Mouse (Mus musculus): ENCODE measurements at regions not wholly inside any gene's neighbourhood (a gene's known extent, or its start where the extent isn't known, plus 50 kb on each side); places are given as distances from the start of the nearest gene placed in this dataset.
A peak's percentile ranks its signal among the peaks of the same experiment; 100 is the strongest.

DNA sequence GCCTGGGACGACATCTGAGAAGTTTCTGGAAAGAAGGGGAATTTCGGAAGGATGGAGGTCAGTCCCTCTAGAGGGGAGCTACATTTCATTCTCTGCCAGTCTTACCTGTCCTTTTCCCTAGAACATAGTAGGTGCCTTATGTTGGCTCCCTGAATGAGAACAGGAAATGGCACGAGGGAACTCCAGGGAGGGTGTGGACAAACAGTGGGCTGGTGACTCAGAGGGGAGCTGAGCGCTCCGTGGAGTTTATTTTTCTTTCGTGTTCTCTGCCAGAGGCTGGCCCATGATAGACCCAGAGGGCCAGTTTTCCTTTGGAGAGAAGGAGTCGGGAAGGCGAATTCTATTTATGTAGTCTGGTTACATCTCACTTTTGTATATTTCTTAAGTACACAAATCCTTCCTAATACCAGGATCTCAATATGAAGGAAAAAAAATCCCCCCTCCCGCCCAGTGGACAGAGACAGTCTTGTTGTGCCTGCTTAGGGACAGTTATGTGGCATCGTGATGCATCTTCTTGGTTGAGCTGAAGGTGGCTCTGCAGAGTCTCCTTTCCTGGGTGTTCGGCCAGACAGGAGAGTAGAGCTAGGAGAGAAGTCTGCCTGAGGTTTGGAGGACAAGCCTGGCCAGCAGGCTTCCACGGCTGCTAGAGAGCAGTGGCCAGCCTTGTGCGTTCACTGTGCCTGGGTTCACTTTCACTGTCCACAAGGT, 84.3 kb upstream of the Rbpj start:
- DNase-seq (ENCODE audit: low spot score in 2 of 2): peak in 1 of 2 experiments; percentile 23

DNA sequence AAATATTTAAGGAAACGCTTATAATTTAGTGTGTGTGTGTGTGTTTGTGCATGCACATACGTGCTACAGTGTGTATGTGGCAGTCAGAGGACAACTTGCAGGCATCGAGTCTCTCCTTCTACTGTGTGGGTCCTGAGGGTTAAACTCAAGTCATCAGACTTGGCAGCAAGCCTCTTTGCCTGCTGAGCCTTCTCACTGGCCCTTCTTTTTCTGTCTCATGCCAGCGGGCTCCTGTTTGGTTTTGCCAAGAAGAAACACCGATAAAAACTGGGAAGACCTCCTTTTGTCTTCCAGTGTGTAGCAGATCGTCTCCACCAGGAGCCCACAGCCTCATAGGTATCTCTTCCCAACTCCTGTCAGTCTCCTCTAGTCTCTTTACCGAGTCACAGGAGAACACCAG, 81.9 kb upstream of the Rbpj start:
- no peak for DNase-seq (ENCODE audit: low spot score in 2 of 2)

DNA sequence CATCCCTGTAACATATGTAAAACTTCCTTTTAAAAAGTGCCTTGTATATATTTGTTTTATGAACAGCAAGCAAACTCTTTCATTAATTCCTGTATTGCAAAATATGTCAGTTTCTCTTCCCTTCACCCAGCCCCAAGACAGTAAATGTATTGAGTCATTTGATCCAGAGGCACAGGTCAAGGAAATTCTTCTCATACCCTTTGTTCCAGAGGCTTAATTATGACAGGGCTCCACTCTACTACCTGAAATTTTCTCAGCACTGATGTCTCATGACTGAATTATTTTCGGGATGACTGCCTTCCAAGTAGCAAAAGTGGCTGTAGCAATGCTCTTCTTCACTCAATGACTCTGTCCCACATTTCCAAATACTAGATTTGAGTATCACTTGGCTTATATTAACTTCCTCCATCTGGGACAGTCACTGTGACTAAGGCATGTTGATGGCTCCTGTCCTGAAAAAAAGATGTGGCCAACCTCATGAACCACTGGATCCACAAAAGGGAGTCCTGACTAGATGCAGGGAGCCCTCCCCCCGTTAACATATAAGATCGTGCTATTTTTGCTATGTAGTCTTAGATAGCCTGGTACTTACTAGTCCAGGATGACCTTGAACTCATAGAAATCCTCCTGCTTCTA, 80.3 kb upstream of the Rbpj start:
- no peak for DNase-seq (ENCODE audit: low spot score in 2 of 2)

- DNase-seq (ENCODE audit: low spot score in 2 of 2): no peak
Measured at GRCm38 (mm10) chr5:53393571-53393970, 72.4 kb upstream of the Rbpj start.

DNA sequence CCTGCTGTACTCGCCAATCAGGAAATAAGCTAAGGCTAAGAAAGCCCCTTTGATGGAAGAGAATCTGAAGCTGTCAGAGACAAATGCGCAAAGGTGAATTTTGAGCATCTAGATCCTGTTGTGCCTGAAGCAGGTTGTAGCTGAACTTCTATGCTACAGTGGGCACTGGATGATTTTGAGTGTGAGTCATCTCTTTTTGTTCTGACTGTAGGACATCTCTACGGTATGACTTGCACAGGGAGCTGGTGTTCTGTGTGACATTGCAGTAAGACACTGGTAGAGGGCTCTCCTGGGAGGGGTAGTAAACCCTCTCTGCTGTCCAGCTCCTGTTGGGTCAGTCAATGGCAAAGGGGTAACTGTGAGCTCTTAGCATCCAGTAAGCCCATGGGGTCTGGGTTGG, 71.4 kb upstream of the Rbpj start:
- DNase-seq (ENCODE audit: low spot score in 2 of 2): no peak

DNA sequence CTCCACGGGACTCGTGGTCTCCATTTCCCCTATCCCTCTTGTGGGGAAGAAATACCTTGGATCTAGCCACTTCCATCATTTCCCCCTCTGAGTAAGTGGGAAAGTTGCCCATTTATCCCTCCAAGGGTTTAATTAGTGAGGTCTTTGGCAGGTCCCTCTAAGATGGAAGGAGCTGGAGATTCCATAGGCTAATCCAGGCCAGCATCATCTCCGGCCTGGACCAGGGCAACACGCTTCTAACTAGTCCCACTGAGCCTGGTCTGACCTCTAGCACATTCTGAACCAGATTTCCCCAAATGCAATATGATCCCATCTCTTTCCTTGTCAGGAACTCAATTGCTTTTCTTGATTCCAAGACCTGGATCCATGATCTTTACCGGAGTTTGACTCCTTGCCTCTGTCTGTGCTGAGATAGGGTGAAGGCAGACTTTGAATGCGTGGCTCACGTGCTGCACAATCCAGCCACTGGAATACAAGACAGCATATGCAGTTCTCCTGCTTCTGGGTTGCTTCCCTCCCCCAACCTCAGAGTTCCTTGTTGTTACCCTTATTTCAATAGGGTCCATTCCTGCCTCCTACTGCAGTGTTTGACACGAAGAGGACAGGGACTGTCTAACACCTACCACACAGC, 67.4 kb upstream of the Rbpj start:
- no peak for DNase-seq (ENCODE audit: low spot score in 2 of 2)

- DNase-seq (ENCODE audit: low spot score in 2 of 2): no peak
Measured at GRCm38 (mm10) chr5:53401093-53401492, 64.9 kb upstream of the Rbpj start.

DNA sequence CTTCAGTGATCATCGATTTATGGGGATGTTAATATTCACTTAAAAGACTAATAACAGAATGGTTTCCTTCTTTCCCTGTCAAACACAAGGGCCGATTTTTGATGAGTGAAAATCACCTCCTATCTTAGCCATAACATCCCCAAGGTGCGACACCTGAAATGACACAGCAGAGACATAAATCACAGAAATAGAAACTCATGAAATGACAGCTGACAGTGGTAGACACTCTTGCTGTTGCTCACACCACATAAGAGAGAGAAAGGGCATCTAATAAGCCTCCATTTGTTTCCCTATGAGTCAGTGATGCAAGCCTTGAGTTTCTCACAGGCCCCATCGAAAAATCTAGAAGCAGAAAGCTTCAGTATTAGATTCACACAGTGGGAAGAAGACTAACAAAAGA, 63.9 kb upstream of the Rbpj start:
- DNase-seq (ENCODE audit: low spot score in 2 of 2): no peak

- DNase-seq (ENCODE audit: low spot score in 2 of 2): no peak
Measured at GRCm38 (mm10) chr5:53402619-53403151, 63.3 kb upstream of the Rbpj start.

DNA sequence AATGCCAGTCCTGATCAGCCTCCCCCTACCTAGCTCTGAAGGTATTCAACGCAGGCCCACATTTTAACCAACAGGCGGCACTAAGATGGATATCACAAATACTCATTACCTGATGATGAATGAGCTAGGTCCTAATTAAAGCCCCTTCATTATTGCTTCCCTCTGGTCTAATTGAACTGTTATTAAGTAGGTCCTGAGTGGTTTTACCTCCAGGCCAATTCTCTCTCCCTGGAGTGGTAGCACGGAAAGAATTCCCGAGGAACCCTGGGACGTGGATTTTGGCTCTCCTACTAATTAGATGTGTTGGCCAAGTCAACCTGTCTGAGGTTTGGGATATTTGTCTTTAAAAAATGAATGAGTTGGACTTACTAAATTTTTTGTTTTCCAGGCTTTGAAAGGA, 60.0 kb upstream of the Rbpj start:
- DNase-seq (ENCODE audit: low spot score in 2 of 2): no peak

GRCm38 (mm10) chr5:53407646-53408045, 58.3 kb upstream of the Rbpj start:
- no peak for DNase-seq (ENCODE audit: low spot score in 2 of 2)

DNA sequence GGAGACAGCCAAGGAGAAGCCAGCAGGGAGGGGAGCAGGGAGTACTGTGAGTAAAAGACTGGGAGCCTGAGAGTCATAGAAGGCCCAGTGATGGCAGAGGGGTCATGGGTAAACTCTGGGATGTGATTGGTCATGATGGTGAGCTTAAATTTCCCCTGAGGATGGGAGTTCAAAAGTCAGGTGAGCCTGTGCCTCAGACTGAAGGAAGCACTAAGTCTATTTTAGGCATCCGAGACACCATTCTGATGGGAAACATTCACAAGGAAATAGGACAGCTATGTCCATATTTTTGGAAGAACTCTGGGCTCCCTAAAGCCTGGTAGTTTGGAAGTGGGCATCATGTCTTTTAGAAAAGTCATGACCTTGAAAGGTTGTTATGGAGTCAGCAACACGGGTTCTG, 57.7 kb upstream of the Rbpj start:
- no peak for DNase-seq (ENCODE audit: low spot score in 2 of 2)

- no peak for DNase-seq (ENCODE audit: low spot score in 2 of 2)
Measured at GRCm38 (mm10) chr5:53409740-53410139, 56.2 kb upstream of the Rbpj start.

DNA sequence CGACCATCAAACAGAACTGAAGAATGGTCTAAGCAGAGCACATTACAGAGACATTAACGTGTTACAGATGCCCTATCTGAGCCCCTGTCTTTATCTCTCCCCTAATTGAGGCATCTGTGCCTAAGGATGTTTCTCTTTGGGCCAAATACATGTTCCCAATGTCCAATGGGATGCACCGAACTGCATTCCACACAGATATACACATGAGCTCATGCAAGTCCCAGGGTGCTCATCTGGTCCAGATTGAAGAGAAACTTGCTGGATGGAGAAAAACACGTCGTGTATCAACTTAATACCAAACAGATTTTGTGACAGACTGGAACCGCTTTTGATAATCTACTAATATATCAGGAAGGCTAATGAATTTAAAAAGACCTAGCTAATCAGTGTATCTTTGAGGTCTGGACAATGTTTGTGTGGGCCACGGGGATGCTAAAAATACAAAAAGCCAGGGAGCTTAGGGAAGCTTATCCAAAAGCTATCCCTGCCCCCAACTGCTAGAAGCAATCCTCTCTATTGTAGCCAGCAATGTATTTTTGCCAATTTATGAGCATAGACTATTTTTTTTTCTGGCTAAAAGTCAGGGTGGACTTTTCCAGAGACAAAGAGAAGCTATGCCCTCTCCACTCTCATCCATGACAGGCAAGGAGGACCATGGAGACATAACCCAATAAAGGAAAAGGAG, 53.4 kb upstream of the Rbpj start:
- DNase-seq (ENCODE audit: low spot score in 2 of 2): no peak

DNA sequence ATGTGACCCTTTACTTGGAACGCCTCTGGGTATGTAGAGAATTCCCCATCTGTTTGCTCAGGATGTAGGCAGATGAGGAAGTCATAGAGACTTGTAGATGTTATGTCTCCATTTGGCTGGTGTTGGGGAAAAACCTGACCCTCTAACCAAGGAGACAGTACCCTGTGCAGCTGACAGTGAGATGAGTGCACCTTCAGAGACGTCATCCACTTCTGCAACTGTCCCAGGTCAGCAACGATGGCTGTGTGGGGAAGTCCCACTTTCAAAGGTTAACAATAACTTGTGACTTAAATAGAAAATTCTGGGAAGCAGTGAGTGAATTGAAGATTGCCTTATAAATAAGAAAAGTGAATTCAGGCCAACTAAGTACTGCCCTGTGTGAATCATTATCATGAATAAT, 52.3 kb upstream of the Rbpj start:
- no peak for DNase-seq (ENCODE audit: low spot score in 2 of 2)

GRCm38 (mm10) chr5:53415472-53415871, 50.5 kb upstream of the Rbpj start:
- DNase-seq (ENCODE audit: low spot score in 2 of 2): no peak

Measured in gastrocnemius, adult 8-10 months (tissue).